Mouse (Mus musculus) MEL (cell line): ENCODE measurements around the gene Slc7a9. TPM values are rescaled to one million over a fixed set of nuclear protein-coding genes. Genes with fewer than 3 reads are reported as not detected.
A peak's percentile ranks its signal among the peaks of the same experiment; 100 is the strongest.

Experiments used
- DNase-seq: peaks from one replicate; pipeline ENCODE4 v3.0.0; 2011; ENCODE audit warnings: low read depth, low spot score
- H3K27ac ChIP-seq: 2 replicates; pipeline ENCODE4 v1.5.1; 2012; ENCODE audit warnings: low read depth, mild to moderate bottlenecking, control low read depth, low read length, moderate library complexity; ENCODE audit not compliant: control insufficient read depth
- H3K27me3 ChIP-seq, 2 experiments: fragments of 150-350 bp in 1 of 2; sonication (generic) in 1 of 2; 2 replicates each; pipeline ENCODE4 v1.6.1; 2012; ENCODE audit warnings: low read length in 2 of 2, mild to moderate bottlenecking in 2 of 2, improper control_type of control experiment in 1 of 2, moderate library complexity in 1 of 2; ENCODE audit not compliant: insufficient read depth in 2 of 2, control insufficient read depth in 1 of 2
- H3K36me3 ChIP-seq, 2 experiments: 2 replicates each; pipeline ENCODE4 v1.6.1; 2012 to 2014; ENCODE audit warnings: low read length in 2 of 2, improper control_type of control experiment in 1 of 2, inconsistent platforms in 1 of 2, mild to moderate bottlenecking in 1 of 2; ENCODE audit not compliant: insufficient read depth in 2 of 2, control insufficient read depth in 1 of 2
- H3K4me1 ChIP-seq, 2 experiments: fragments of 150-350 bp in 1 of 2; sonication (generic) in 1 of 2; 2 replicates each; pipeline ENCODE4 v1.6.1; 2012; ENCODE audit warnings: low read length in 2 of 2, improper control_type of control experiment in 1 of 2, mild to moderate bottlenecking in 1 of 2; ENCODE audit not compliant: insufficient read depth in 2 of 2, control insufficient read depth in 1 of 2
- H3K4me3 ChIP-seq, 2 experiments: fragments of 150-350 bp in 1 of 2; sonication (generic) in 1 of 2; 2 replicates each; pipeline ENCODE4 v1.5.1; 2012; ENCODE audit warnings: low read depth in 2 of 2, low read length in 2 of 2, mild to moderate bottlenecking in 2 of 2, moderate library complexity in 2 of 2, control low read depth in 1 of 2, improper control_type of control experiment in 1 of 2; ENCODE audit not compliant: control insufficient read depth in 1 of 2, insufficient read depth in 1 of 2
- H3K79me2 ChIP-seq: 2 replicates; pipeline ENCODE4 v1.6.1; 2012; ENCODE audit warnings: mild to moderate bottlenecking, low read length, moderate library complexity; ENCODE audit not compliant: control insufficient read depth, poor library complexity, insufficient read depth
- H3K9ac ChIP-seq: 2 replicates; pipeline ENCODE4 v1.6.1; 2012; ENCODE audit warnings: low read depth, mild to moderate bottlenecking, control low read depth, low read length, moderate library complexity; ENCODE audit not compliant: control insufficient read depth, poor library complexity, severe bottlenecking
- H3K9me3 ChIP-seq: fragments of 150-350 bp; sonication (generic); replicated peaks from 2 replicates; pipeline ENCODE4 v1.6.1; 2012; ENCODE audit warnings: mild to moderate bottlenecking, low read length, improper control_type of control experiment, moderate library complexity; ENCODE audit not compliant: insufficient read depth
- BHLHE40 ChIP-seq: IDR thresholded peaks from 2 replicates; pipeline ENCODE4 v1.6.1; 2012; ENCODE audit warnings: low read depth, mild to moderate bottlenecking, inconsistent platforms, low read length, improper control_type of control experiment, borderline replicate concordance
- ETS1 ChIP-seq: IDR thresholded peaks from 2 replicates; pipeline ENCODE4 v1.6.1; 2012; ENCODE audit warnings: low read depth, mild to moderate bottlenecking, inconsistent platforms, low read length, improper control_type of control experiment, moderate library complexity
- HCFC1 ChIP-seq: IDR thresholded peaks from 2 replicates; pipeline ENCODE4 v1.6.1; 2012; ENCODE audit warnings: low read depth, mild to moderate bottlenecking, inconsistent platforms, low read length, improper control_type of control experiment, moderate library complexity
- MAFK ChIP-seq: IDR thresholded peaks from 2 replicates; pipeline ENCODE4 v1.6.1; 2011; ENCODE audit warnings: low read depth, mild to moderate bottlenecking, low read length, improper control_type of control experiment, borderline replicate concordance
- MAX ChIP-seq: IDR thresholded peaks from 2 replicates; pipeline ENCODE4 v1.6.1; 2011; ENCODE audit warnings: low read length, improper control_type of control experiment
- MEF2A ChIP-seq: IDR thresholded peaks from 2 replicates; pipeline ENCODE4 v1.6.1; 2014; ENCODE audit warnings: low read depth, mild to moderate bottlenecking, inconsistent platforms, low read length, improper control_type of control experiment; ENCODE audit not compliant: poor library complexity, insufficient replicate concordance, severe bottlenecking; ENCODE audit errors: extremely low read depth
- MXI1 ChIP-seq: IDR thresholded peaks from 2 replicates; pipeline ENCODE4 v1.6.1; 2011; ENCODE audit warnings: mild to moderate bottlenecking, low read depth, low read length, improper control_type of control experiment
- MYB ChIP-seq: IDR thresholded peaks from 2 replicates; pipeline ENCODE4 v1.6.1; 2011; ENCODE audit warnings: mild to moderate bottlenecking, low read depth, low read length, improper control_type of control experiment
- MYC ChIP-seq: IDR thresholded peaks from 2 replicates; pipeline ENCODE4 v1.6.1; 2011; ENCODE audit warnings: low read depth, mild to moderate bottlenecking, low read length, improper control_type of control experiment, moderate library complexity
- NRF1 ChIP-seq: IDR thresholded peaks from 2 replicates; pipeline ENCODE4 v1.6.1; 2014; ENCODE audit warnings: low read depth, mild to moderate bottlenecking, inconsistent platforms, low read length, improper control_type of control experiment, moderate library complexity; ENCODE audit not compliant: poor library complexity, insufficient read depth, severe bottlenecking
- TAL1 ChIP-seq: IDR thresholded peaks from 2 replicates; pipeline ENCODE4 v1.6.1; 2012; ENCODE audit warnings: mild to moderate bottlenecking, inconsistent platforms, low read length, moderate library complexity, mixed read lengths
- TBP ChIP-seq: IDR thresholded peaks from 2 replicates; pipeline ENCODE4 v1.8.0; 2011; ENCODE audit warnings: low read depth, low read length, improper control_type of control experiment
- TCF12 ChIP-seq: IDR thresholded peaks from 2 replicates; pipeline ENCODE4 v1.6.1; 2014; ENCODE audit warnings: low read depth, mild to moderate bottlenecking, inconsistent platforms, low read length, improper control_type of control experiment, moderate library complexity
- UBTF ChIP-seq: IDR thresholded peaks from 2 replicates; pipeline ENCODE4 v1.6.1; 2012; ENCODE audit warnings: low read depth, mild to moderate bottlenecking, inconsistent platforms, low read length, improper control_type of control experiment, moderate library complexity, borderline replicate concordance; ENCODE audit not compliant: insufficient read depth
- ZC3H11A ChIP-seq: IDR thresholded peaks from 2 replicates; pipeline ENCODE4 v1.6.1; 2012; ENCODE audit warnings: low read depth, mild to moderate bottlenecking, inconsistent platforms, low read length, improper control_type of control experiment
- ZKSCAN1 ChIP-seq: IDR thresholded peaks from 2 replicates; pipeline ENCODE4 v1.6.1; 2012; ENCODE audit warnings: low read depth, mild to moderate bottlenecking, inconsistent platforms, low read length, improper control_type of control experiment, moderate library complexity
- ZMIZ1 ChIP-seq: IDR thresholded peaks from 2 replicates; pipeline ENCODE4 v1.6.1; 2012; ENCODE audit warnings: low read depth, mild to moderate bottlenecking, inconsistent platforms, low read length, improper control_type of control experiment, moderate library complexity
- ZNF384 ChIP-seq: IDR thresholded peaks from 2 replicates; pipeline ENCODE4 v1.6.1; 2012; ENCODE audit warnings: low read depth, mild to moderate bottlenecking, inconsistent platforms, low read length, improper control_type of control experiment
- polyA plus RNA-seq, 2 experiments: library from polyadenylated mRNA; stranded (reverse) in 1 of 2; unstranded in 1 of 2; fragments of >175 nt in 1 of 2; fragments of >200 nt in 1 of 2; gene quantifications; 2 replicates each; pipeline versions ENCODE4 v1.2.1 to v1.2.4; 2012; ENCODE audit warnings: low replicate concordance in 2 of 2, low read depth in 1 of 2; ENCODE audit not compliant: insufficient read length in 2 of 2, insufficient read depth in 1 of 2, missing spikeins in 1 of 2
- total RNA-seq: library from RNA; depleted of rRNA; stranded (reverse); fragments of 300-350 nt; gene quantifications from 2 replicates; pipeline ENCODE4 v1.2.3, GENCODE M21; 2012

Slc7a9 gene
- total and polyA plus RNA-seq, 3 experiments = not detected

GRCm38 (mm10) chr7:35485126-35485525 is 36.5 kb downstream of the Slc7a9 start:
- TF ChIP-seq TAL1 (no peak), ZMIZ1 (no peak), MYB (no peak), MXI1 (no peak), UBTF (no peak)
- Histone ChIP-seq H3K4me1 (no peaks in the 10 kb centered on the region), H3K9ac (no peak overlapping the region)

GRCm38 (mm10) chr7:35486553-35486952 is 38.0 kb downstream of the Slc7a9 start:
- no peak overlapping the region for H3K9ac ChIP-seq
- H3K27ac ChIP-seq = no peak overlapping the region
- H3K27me3 ChIP-seq = peaks cover 0 to 6% of the 10 kb centered on the region in 2 experiments; a peak in 2 of 4 replicates
- H3K36me3 ChIP-seq = no peaks in the 10 kb centered on the region
- no peaks in the 10 kb centered on the region for H3K79me2 ChIP-seq
- H3K4me3 ChIP-seq = no peak overlapping the region
- no peaks in the 10 kb centered on the region for H3K9me3 ChIP-seq
- no peaks in the 10 kb centered on the region for H3K4me1 ChIP-seq
- no peak for TF ChIP-seq ZC3H11A
- TF ChIP-seq ZNF384 = no peak
- TF ChIP-seq TCF12 = no peak
- no peak for TF ChIP-seq MYC
- TF ChIP-seq MAX = 0 out of 2 replicates have a peak, but pooled peaks have one; percentile 32
- TF ChIP-seq MAFK = no peak
- TF ChIP-seq HCFC1 = no peak
- TF ChIP-seq TBP = no peak
- TF ChIP-seq BHLHE40 = peak; percentile 95
- peak; percentile 10 for DNase-seq

More at GRCm38 (mm10) chr7:35485126-35485525, 36.5 kb downstream of the Slc7a9 start:
- H3K9me3 ChIP-seq = no peaks in the 10 kb centered on the region
- no peak overlapping the region for H3K4me3 ChIP-seq
- no peaks in the 10 kb centered on the region for H3K79me2 ChIP-seq
- no peak for DNase-seq
- H3K27ac ChIP-seq = no peak overlapping the region
- no peaks in the 10 kb centered on the region for H3K36me3 ChIP-seq
- peaks cover 0 to 7% of the 10 kb centered on the region in 2 experiments; a peak in 3 of 4 replicates for H3K27me3 ChIP-seq

- TF ChIP-seq NRF1 = no peak
- no peak for TF ChIP-seq ZKSCAN1
- TF ChIP-seq MEF2A = no peak
- TF ChIP-seq ETS1 = no peak
- no peak for TF ChIP-seq MYB
- no peak overlapping the region for H3K27ac ChIP-seq
- DNase-seq = no peak
- no peaks in the 10 kb centered on the region for H3K9me3 ChIP-seq
- H3K79me2 ChIP-seq = no peaks in the 10 kb centered on the region
- no peak overlapping the region for H3K9ac ChIP-seq
- no peaks in the 10 kb centered on the region for H3K36me3 ChIP-seq
- no peaks in the 10 kb centered on the region for H3K4me1 ChIP-seq
- H3K4me3 ChIP-seq = no peak overlapping the region
- peaks cover 0 to 6% of the 10 kb centered on the region in 2 experiments; a peak in 2 of 4 replicates for H3K27me3 ChIP-seq
Measured at GRCm38 (mm10) chr7:35490186-35490585, 41.6 kb downstream of the Slc7a9 start.
